Mouse (Mus musculus): ENCODE measurements around the gene Uck2.

- TF ChIP-seq POLR2A (IDR thresholded peaks at IDR 0.05; ENCODE audit: control insufficient read depth in 1 of 2, insufficient read depth in 1 of 2, low read depth in 1 of 2, low read length in 2 of 2, poor library complexity in 1 of 2) (no peak), GATA1 (IDR thresholded peaks at IDR 0.05; ENCODE audit: low read depth, low read length) (no peak), E2F4 (IDR thresholded peaks at IDR 0.05; ENCODE audit: borderline replicate concordance, low read depth, low read length) (no peak), RCOR1 (IDR thresholded peaks at IDR 0.05; ENCODE audit: low read depth, low read length) (no peak), ELF1 (IDR thresholded peaks at IDR 0.05; ENCODE audit: low read depth, low read length) (no peak), NELFE (IDR thresholded peaks at IDR 0.05; ENCODE audit: low read depth, low read length) (no peak), CTCF (IDR thresholded peaks at IDR 0.05 in 2 of 3, conservative IDR thresholded peaks at IDR 0.05 in 1 of 3; ENCODE audit: control insufficient read depth in 1 of 3, insufficient read depth in 1 of 3, low read depth in 2 of 3, low read length in 3 of 3, poor library complexity in 1 of 3, severe bottlenecking in 1 of 3) (no peak), NRF1 (IDR thresholded peaks at IDR 0.05; ENCODE audit: insufficient read depth, low read depth, low read length, poor library complexity, severe bottlenecking) (no peak), MAX (IDR thresholded peaks at IDR 0.05; ENCODE audit: low read length) (no peak), EP300 (IDR thresholded peaks at IDR 0.05; ENCODE audit: low read depth in 1 of 2, low read length in 2 of 2) (no peak), TAL1 (IDR thresholded peaks at IDR 0.05; ENCODE audit: low read length) (no peak), ZC3H11A (IDR thresholded peaks at IDR 0.05; ENCODE audit: low read depth, low read length) (no peak)
Measured at GRCm38 (mm10) chr1:167289567-167290262, 4.6 kb upstream of the Uck2 start.
